Mouse (Mus musculus): ENCODE measurements around the gene Tnfsf13. TPM values are rescaled to one million over a fixed set of nuclear protein-coding genes. Genes with fewer than 3 reads are reported as not detected.

Gene Tnfsf13
- polyA plus RNA-seq, 1 experiment from 2014 or later: 40.3 TPM

DNA sequence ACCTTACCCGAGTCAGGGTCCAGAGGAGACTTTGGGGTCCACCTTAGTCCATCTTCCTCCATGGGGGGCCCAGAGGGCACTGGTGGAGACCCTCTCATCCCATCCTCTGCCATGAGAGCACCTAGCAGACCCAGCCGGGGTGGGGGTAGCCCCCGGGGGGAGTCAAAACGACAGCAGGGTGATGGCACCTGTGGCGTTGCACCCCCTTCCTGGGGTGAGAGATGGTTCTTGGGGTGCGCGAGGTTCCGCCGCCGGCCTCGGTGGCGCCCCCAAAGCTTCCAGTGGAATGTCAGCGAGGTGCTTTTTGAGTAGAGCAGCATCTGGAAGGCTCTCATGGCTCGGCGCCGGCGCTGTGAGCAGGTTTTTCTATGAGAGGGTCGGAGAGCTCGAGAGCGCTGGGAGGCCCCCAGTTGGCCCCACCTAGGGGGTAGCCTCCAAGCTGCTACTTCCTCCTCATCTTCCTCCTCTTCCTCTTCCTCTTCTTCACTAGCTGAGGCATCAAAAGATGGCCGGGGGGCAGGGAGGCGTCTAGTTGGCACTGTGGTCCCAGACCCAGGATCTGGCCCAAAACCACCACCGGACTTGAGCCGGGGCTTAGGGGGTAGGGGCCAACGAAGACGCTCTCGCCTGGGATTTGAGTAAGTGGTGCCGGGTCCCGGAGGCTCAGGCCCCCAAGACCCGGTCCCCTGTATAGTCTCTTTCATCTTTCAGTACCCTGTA, 5.3 kb downstream of the Tnfsf13 start:
- 87% methylated on average over 19 of the region's 30 CpGs for WGBS (ENCODE audit: missing documents)
- Histone ChIP-seq H3K4me3 (ENCODE audit: inconsistent target) (peak overlapping the region; percentile 88), H3K79me2 (ENCODE audit: inconsistent target) (peaks cover 73% of the 10 kb centered on the region), H3K27ac (peak overlapping the region; percentile 82), H3K36me3 (ENCODE audit: inconsistent target) (peaks cover 28% of the 10 kb centered on the region)

DNA sequence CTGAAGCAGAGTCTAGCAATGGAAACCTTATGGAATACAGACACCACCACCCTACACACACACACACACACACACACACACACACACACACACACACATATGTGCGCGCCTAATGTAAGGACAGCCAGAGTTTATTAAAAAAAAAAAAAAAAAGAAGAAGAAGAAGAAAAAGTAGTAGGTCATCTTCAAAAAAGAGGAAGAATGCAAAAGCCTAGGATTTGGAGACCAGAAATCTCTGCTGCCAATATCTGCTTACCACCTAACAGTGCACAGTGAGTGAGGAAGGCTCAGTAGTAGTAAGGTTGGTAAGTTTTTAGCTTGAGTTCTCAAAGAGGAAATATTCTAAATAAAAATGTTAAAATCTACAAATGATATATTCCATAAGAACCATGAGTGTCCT, 6.4 kb downstream of the Tnfsf13 start:
- peak overlapping the region; percentile 46 for H3K27ac ChIP-seq
- H3K36me3 ChIP-seq (ENCODE audit: inconsistent target): peaks cover 39% of the 10 kb centered on the region
- H3K4me3 ChIP-seq (ENCODE audit: inconsistent target): no peak overlapping the region
- WGBS (ENCODE audit: missing documents): no CpG with 5 or more reads among the region's 2 CpGs
- peaks cover 77% of the 10 kb centered on the region for H3K79me2 ChIP-seq (ENCODE audit: inconsistent target)

DNA sequence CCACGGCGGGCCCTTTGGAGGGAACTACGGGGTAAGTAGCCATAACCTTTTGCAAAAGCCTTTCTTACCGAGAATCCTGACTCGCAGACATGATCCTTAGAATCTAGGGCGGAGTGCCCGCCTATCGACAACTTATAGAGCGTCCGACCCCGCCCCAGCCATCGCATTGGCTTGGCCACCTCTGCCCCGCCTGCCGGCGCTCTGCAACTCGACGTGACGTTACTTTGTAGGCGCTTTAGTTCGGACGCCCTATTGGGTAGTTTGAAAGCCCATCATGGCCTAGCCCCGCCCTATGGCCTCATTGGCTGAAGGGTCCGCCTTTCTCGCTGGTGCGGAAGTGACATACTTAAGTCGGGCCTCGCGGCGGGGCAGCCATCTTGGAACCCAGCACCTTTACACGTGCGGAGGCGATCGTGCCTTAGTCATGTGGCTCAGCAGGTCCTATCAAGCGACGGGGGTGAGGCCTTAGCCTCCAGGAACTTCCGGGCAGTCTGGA, 13.3 kb downstream of the Tnfsf13 start, which contains the start of gene Eif4a1:
Eif4a1 (minus strand) TSS at position 213 of the 496 bp plus-strand sequence.
- H3K79me2 ChIP-seq (ENCODE audit: inconsistent target): peaks cover 88% of the 10 kb centered on the region
- peak within 1 kb of the TSS; percentile 50 for H3K4me3 ChIP-seq (ENCODE audit: inconsistent target)
- H3K36me3 ChIP-seq (ENCODE audit: inconsistent target): peaks cover 60% of the 10 kb centered on the region
- peak within 1 kb of the TSS; percentile 86 for H3K27ac ChIP-seq
- WGBS (ENCODE audit: missing documents): under 1% methylated on average over 27 of the region's 36 CpGs

DNA sequence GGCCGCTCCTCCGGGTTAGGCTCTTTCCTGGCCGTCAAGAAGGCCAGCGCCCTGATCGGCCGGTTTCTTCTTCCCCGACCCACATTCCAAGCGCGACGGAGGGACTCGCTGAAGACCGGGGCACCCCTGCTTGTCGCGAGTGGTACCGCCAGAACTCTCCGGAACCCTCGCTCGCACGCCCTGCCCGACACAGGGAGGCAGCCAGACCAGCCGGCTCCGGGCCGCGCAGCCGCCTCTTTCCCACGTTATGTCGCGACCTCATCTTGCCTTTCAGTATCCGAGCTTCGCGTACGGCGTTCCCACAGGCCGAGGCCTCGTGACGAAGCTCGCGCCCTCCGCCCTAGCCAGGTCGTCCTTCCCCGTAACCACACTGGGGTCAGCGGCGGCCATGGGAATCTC, 13.9 kb downstream of the Tnfsf13 start:
- H3K36me3 ChIP-seq (ENCODE audit: inconsistent target): peaks cover 54% of the 10 kb centered on the region
- H3K79me2 ChIP-seq (ENCODE audit: inconsistent target): peaks cover 88% of the 10 kb centered on the region
- WGBS (ENCODE audit: missing documents): under 1% methylated on average over 37 of the region's 43 CpGs
- H3K27ac ChIP-seq: peak overlapping the region; percentile 86
- peak overlapping the region; percentile 50 for H3K4me3 ChIP-seq (ENCODE audit: inconsistent target)

DNA sequence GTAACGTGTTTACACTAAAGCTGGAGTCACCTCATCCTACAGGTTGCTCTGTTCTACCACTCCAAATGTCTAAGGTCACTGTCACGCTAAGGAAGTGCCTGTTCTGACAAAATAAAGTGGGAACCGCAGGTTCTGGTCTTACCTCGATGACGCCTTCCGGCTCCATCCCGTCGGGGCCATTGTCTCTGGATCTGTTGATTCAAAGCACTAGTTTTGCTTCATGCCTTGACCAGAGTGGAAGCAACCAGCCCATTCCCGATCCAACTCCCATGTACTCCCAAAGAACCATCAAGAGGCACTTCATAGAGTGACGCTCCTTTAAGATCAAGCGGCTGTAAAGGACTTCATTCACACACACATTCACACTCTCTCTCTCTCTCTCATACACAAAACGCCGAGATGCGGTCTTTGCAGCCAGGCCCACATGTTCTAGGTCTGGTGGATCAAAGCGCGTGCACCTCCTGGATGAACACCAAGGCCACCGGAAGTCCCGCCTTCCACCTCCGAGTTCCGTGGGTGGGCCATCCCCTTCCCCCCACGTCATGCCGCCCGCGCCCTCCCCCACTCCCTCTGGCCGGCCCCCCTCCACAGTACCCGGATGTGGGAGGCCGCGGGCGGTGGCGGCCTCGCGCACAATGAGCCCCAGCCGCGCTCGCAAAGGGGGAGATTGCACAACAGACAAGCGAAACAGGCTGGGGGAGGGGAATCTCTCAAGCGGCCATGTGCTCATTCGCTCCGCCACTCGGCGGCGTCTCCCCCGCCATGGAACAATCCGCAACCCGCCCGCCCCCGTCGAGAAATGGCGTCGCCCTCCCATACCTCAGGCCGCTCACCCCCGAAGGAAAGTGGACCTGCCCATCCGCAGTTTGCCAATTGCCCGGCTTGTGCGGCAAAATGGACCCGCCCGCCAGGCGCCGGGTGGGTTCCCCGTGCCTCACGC, 14.5 kb downstream of the Tnfsf13 start:
- WGBS (ENCODE audit: missing documents): under 1% methylated on average over 31 of the region's 61 CpGs
- peak overlapping the region; percentile 86 for H3K27ac ChIP-seq

DNA sequence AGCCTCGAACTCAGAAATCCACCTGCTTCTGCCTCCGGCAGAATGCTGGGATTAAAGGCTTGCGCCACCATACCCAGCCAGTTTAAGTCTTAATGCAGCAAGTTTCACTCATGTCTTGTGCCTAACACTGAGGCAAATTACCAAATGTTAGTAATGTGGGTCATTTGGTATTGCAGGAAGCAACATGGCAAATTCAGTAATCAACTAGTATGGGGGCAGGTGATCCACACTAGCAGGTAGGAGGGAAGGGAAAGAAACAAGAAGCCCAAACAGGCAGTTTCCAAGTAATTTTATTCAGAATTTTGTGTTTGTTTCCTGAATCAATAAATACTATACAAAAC, 18.9 kb downstream of the Tnfsf13 start:
- 79% methylated on average over 3 of the region's 3 CpGs for WGBS (ENCODE audit: missing documents)
- H3K27ac ChIP-seq: peak overlapping the region; percentile 100
- peaks cover 22% of the 10 kb centered on the region; the same call in 1 of the 2 replicates for H3K36me3 ChIP-seq (ENCODE audit: inconsistent target)
- H3K4me3 ChIP-seq (ENCODE audit: inconsistent target): peak overlapping the region; percentile 12; the same call in 1 of the 2 replicates
- H3K79me2 ChIP-seq (ENCODE audit: inconsistent target): peaks cover 86% of the 10 kb centered on the region

More for the DNA sequence above, 14.5 kb downstream of the Tnfsf13 start:
- Histone ChIP-seq H3K36me3 (ENCODE audit: inconsistent target) (peaks cover 48% of the 10 kb centered on the region), H3K4me3 (ENCODE audit: inconsistent target) (peak overlapping the region; percentile 87), H3K79me2 (ENCODE audit: inconsistent target) (peaks cover 85% of the 10 kb centered on the region)

DNA sequence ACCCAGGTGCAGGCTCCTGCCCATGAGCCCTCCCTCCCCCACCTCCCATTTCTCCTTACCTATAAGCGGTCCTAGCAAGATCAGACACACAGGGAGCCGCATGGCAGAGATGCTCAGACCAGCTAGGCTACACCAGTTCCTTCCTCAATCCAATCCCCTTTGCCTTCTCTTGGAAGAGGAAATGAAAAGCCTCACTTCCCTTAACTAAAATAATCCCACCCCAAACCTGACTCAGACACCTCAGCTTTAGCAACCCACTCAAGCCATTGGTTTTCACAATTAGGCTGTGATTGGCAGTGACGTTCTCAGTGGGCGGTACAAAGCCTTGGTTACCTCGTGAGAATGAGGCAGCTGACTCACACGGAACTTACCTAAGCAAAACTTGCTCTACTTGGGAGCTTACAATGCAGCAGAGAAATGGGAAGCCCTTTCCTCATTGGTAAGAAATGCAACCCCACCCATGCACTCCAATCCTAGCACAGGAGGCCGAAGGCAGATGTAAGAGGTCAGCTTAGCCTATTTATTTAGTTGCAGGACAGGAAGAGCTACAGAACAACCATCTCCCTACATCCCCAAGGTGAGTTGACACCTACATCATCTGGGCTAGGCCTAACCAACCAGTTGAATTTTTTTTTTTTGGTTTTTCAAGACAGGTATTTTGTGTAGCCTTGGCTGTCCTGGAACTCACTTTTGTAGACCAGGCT, 19.5 kb downstream of the Tnfsf13 start, which contains the start of gene Cd68:
Cd68 (minus strand) TSS at position 193 of the 704 bp plus-strand sequence.
- Histone ChIP-seq H3K79me2 (ENCODE audit: inconsistent target) (peaks cover 87% of the 10 kb centered on the region), H3K36me3 (ENCODE audit: inconsistent target) (peaks cover 22% of the 10 kb centered on the region; the same call in 1 of the 2 replicates), H3K4me3 (ENCODE audit: inconsistent target) (peak within 1 kb of the TSS; percentile 88), H3K27ac (peak within 1 kb of the TSS; percentile 100)
- 5% methylated on average over 5 of the region's 7 CpGs for WGBS (ENCODE audit: missing documents)

DNA sequence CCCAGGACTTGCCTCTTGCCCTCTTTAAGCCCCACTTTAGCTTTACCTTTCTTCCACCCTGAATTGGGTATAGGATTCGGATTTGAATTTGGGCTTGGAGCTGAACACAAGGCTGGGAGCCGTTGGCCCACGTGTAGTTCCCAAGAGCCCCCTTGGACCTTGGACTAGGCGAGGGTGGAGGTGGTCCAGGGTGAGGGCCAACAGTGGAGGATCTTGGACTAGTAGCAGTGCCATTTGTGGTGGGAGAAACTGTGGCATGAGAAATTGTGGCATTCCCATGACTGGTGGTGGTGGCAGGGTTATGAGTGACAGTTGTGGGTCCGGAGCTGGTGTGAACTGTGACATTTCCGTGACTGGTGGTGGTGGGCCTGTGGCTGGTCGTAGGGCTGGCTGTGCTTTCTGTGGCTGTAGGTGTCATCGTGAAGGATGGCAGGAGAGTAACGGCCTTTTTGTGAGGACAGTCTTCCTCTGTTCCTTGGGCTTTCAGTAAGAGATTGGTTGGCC, 20.1 kb downstream of the Tnfsf13 start:
- H3K79me2 ChIP-seq (ENCODE audit: inconsistent target): peaks cover 87% of the 10 kb centered on the region
- WGBS (ENCODE audit: missing documents): 40% methylated on average over 9 of the region's 9 CpGs
- peak overlapping the region; percentile 88 for H3K4me3 ChIP-seq (ENCODE audit: inconsistent target)
- peak overlapping the region; percentile 100 for H3K27ac ChIP-seq
- peaks cover 18% of the 10 kb centered on the region; the same call in 1 of the 2 replicates for H3K36me3 ChIP-seq (ENCODE audit: inconsistent target)

DNA sequence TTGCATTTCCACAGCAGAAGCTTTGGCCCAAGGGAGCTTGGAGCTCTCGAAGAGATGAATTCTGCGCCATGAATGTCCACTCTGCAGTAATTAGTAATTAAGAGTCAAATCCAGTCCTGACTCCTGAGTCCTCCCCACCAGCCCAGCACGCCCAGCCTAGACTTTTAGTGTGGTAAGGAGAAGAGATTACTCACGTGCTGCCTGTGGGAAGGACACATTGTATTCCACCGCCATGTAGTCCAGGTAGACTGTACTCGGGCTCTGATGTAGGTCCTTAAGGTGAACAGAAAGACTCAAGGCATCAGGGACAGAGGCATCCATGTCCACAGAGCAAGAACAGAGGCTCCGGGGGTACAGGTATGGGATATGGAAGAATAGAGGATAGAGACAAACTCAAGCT, 20.7 kb downstream of the Tnfsf13 start:
- WGBS (ENCODE audit: missing documents): 73% methylated on average over 7 of the region's 7 CpGs
- Histone ChIP-seq H3K36me3 (ENCODE audit: inconsistent target) (peaks cover 15% of the 10 kb centered on the region; the same call in 1 of the 2 replicates), H3K4me3 (ENCODE audit: inconsistent target) (peak overlapping the region; percentile 88), H3K79me2 (ENCODE audit: inconsistent target) (peaks cover 87% of the 10 kb centered on the region), H3K27ac (peak overlapping the region; percentile 100)

DNA sequence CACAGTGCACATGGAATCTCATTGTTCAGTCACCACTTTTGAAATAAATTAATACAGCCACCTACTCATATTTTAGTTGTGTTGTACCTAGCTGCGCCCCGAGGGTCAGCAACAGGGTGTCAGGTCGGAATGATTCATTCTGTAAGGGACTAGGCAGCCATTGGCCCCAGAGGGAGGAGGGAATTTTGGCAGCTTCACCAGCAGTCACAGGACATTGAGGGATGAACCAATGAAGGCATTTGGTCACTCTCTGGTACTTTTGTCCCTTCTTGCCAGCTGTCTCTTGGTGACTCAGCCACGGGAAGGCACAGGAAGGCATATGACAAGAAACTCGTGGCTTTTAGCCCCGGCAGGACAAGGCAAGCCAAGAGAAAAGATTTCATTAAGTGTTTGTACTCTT, 21.8 kb downstream of the Tnfsf13 start:
- Histone ChIP-seq H3K27ac (peak overlapping the region; percentile 100), H3K36me3 (ENCODE audit: inconsistent target) (peaks cover 14% of the 10 kb centered on the region; the same call in 1 of the 2 replicates), H3K79me2 (ENCODE audit: inconsistent target) (peaks cover 87% of the 10 kb centered on the region), H3K4me3 (ENCODE audit: inconsistent target) (peak overlapping the region; percentile 88)
- WGBS (ENCODE audit: missing documents): 10% methylated on average over 4 of the region's 6 CpGs

DNA sequence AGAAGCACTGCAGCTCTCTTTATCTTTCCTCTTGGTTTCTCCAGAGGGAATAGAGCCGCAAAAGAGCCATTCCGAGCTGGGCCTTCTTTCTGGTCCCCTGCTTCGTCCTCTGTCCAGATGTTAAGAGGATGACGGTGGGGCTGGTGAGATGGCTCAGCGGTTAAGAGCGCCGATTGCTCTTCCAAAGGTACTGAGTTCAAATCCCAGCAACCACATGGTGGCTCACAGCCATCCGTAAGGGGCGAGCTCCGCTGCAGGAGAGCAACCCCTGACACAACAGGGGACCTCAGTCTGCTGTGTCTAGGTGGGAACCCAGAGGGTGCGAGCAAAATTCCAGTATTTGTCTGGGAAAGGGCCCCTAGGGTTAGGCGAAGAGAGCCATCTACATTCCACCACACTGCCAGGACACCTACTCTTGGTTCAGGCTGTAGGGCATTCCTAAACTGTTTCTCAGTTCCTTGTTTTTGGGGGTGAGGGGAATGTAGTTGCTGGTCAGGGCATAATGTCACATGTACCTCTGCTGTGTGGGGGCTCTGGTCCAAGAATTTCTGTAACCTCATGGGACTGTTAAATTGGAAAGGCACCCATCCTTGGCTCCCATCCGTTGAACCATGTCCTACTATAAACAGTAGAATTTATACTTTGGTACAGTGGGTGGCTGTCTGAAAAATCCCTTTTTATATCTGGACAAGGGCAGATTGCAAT, 22.5 kb downstream of the Tnfsf13 start:
- Histone ChIP-seq H3K79me2 (ENCODE audit: inconsistent target) (peaks cover 86% of the 10 kb centered on the region), H3K27ac (peak overlapping the region; percentile 100), H3K4me3 (ENCODE audit: inconsistent target) (peak overlapping the region; percentile 88), H3K36me3 (ENCODE audit: inconsistent target) (peaks cover 16% of the 10 kb centered on the region; the same call in 1 of the 2 replicates)
- 79% methylated on average over 12 of the region's 13 CpGs for WGBS (ENCODE audit: missing documents)

DNA sequence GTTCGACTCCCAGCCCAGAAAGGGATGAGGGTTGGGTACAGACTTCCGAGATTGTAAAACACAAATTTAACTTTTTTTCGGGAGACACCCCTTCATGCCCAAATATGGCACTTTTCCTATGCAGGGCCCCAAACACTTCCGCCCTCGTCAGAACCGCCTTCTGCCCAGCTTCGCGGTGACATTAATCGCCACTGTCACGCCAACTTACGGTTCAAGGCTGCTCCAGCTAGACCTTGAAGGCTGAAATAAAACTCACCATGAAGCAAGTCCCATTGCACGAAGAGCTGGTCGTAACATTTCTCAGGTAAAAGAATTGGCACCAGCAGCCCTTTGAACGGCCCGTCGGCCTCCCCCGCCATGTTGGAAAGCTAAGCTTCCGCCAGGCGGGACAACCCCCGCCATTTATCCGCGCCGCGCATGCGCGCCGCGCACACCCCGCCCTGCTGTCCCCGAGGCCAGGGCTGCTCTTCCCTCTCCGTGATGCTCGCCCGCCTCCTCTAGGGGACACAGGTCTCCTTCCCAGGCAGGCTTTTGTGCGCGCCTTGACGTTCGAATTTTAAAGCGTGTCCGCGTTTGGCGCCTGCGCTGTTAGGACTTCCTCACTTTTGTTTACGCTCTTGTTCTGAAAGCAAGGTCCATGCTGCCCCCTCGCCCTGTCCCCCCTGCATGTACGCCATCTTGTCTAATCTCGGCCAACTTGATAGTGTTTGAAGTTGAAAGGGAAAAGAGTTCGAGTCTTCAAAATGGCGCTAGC, 23.2 kb downstream of the Tnfsf13 start, which contains the start of gene Mpdu1:
Mpdu1 (minus strand) TSS at position 430 of the 754 bp plus-strand sequence.
- Histone ChIP-seq H3K4me3 (ENCODE audit: inconsistent target) (peak within 1 kb of the TSS; percentile 88), H3K79me2 (ENCODE audit: inconsistent target) (peaks cover 86% of the 10 kb centered on the region), H3K36me3 (ENCODE audit: inconsistent target) (peaks cover 22% of the 10 kb centered on the region; the same call in 1 of the 2 replicates), H3K27ac (peak within 1 kb of the TSS; percentile 100)
- under 1% methylated on average over 44 of the region's 48 CpGs for WGBS (ENCODE audit: missing documents)
